Mouse (Mus musculus): ENCODE results near the gene Alox15.

The Alox15 gene

DNA sequence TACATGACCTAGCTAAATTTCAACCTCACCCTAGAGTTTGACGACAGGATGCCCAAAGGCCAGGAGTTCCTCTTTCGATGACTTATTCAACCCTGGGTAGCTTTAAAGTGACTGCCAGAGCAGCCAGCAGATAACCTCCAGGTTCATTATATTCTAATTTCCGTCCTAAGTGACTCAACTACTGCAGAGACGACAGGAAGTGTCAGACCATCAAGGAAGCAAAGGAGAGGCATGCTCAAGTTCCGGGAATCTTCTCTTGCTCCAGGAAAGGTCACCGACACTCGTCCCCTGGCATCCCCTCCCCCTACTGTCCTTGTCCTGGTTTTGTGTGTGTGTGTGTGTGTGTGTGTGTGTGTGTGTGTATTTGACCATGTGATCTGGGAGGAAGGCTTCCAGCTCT, 45.7 kb downstream of the Alox15 start:
- DNase-seq, result no peak

DNA sequence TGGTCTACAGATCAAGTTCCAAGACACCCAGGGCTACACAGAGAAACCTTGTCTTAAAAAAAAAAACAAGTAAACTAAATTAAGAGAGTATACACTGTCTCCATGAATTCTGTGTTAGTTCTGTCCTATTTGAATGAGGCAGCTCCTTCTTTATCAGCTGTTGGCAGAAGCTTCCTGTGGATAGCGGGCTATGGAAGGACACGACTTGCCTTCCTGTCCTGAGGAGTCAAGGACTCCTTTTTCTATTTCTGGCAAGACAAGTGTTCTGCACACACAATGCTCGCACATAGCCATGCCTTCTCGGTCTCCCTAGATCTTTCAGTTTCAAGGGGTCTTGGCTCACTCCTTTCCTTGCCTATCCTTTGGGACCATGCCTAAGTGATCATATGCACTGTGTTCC, 49.5 kb downstream of the Alox15 start:
- DNase-seq, result no peak

- DNase-seq, result no peak
Measured at GRCm38 (mm10) chr11:70297836-70298454, 53.9 kb downstream of the Alox15 start.

- DNase-seq, result no peak
Measured at GRCm38 (mm10) chr11:70297405-70297804, 54.4 kb downstream of the Alox15 start.
